Mouse (Mus musculus) CH12.LX (cell line): Measurements from ENCODE around the gene Wnt2. TPM values are rescaled to one million over a fixed set of nuclear protein-coding genes. Genes with fewer than 3 reads are reported as not detected.

Experiments used
- polyA plus RNA-seq: library from polyadenylated mRNA; unstranded; fragments of >175 nt; gene quantifications from 2 replicates; pipeline ENCODE4 v1.2.1, GENCODE M21; 2012; ENCODE audit warnings: low read depth; ENCODE audit not compliant: insufficient read length
- total RNA-seq, 2 experiments: library from RNA; depleted of rRNA; stranded (reverse); fragments of 300-350 nt in 1 of 2; fragments of >200 nt in 1 of 2; gene quantifications; 2 replicates each; pipeline ENCODE4 v1.2.3; 2012 to 2014

Wnt2 gene
- total and polyA plus RNA-seq, 3 experiments: not detected

Other genes with a start within 250 kb of the Wnt2 start
- gene Asz1, start 78.5 kb upstream of the Wnt2 start, total RNA-seq (2012; rRNA removed): not detected in 2 replicates
- gene Asz1, start 78.5 kb upstream of the Wnt2 start, total RNA-seq (2014; rRNA removed): not detected in 2 replicates
- gene Asz1, start 78.5 kb upstream of the Wnt2 start, polyA plus RNA-seq: not detected in 2 replicates
- gene Cftr, start 140.1 kb upstream of the Wnt2 start, total RNA-seq (2012; rRNA removed): not detected in 2 replicates
- not detected in 2 replicates for gene Cftr, start 140.1 kb upstream of the Wnt2 start, total RNA-seq (2014; rRNA removed)
- not detected in 2 replicates for gene Cftr, start 140.1 kb upstream of the Wnt2 start, polyA plus RNA-seq